Mouse (Mus musculus) small intestine, adult 2 months (tissue): ENCODE measurements around the gene Foxp1.

Experiments
- CTCF ChIP-seq: fragments of 200-500 bp; IDR thresholded peaks from 2 replicates; pipeline ENCODE4 v1.5.1; 2012; ENCODE audit warnings: low read depth, mild to moderate bottlenecking, control low read depth, inconsistent platforms, low read length, moderate library complexity, mixed read lengths; ENCODE audit not compliant: insufficient replicate concordance, insufficient read length; ENCODE audit errors: extremely low read depth
- POLR2A ChIP-seq: fragments of 200-500 bp; IDR thresholded peaks from 2 replicates; pipeline ENCODE4 v1.6.1; 2012; ENCODE audit warnings: low read depth, mild to moderate bottlenecking, control low read depth, inconsistent platforms, low read length, moderate library complexity

GRCm38 (mm10) chr6:99143756-99144036, 378.8 kb downstream of the Foxp1 start:
- TF ChIP-seq CTCF (no peak), POLR2A (no peak)
